Mouse (Mus musculus) MEL (cell line): ENCODE data around the gene Sdccag8. TPM values are rescaled to one million over a fixed set of nuclear protein-coding genes. Genes with fewer than 3 reads are reported as not detected.

Experiments used
- DNase-seq: peaks from one replicate; pipeline ENCODE4 v3.0.0; 2011; ENCODE audit warnings: low read depth, low spot score
- H3K27ac ChIP-seq: 2 replicates; pipeline ENCODE4 v1.5.1; 2012; ENCODE audit warnings: low read depth, mild to moderate bottlenecking, control low read depth, low read length, moderate library complexity; ENCODE audit not compliant: control insufficient read depth
- H3K27me3 ChIP-seq, 2 experiments: fragments of 150-350 bp in 1 of 2; sonication (generic) in 1 of 2; 2 replicates each; pipeline ENCODE4 v1.6.1; 2012; ENCODE audit warnings: low read length in 2 of 2, mild to moderate bottlenecking in 2 of 2, improper control_type of control experiment in 1 of 2, moderate library complexity in 1 of 2; ENCODE audit not compliant: insufficient read depth in 2 of 2, control insufficient read depth in 1 of 2
- H3K36me3 ChIP-seq, 2 experiments: 2 replicates each; pipeline ENCODE4 v1.6.1; 2012 to 2014; ENCODE audit warnings: low read length in 2 of 2, improper control_type of control experiment in 1 of 2, inconsistent platforms in 1 of 2, mild to moderate bottlenecking in 1 of 2; ENCODE audit not compliant: insufficient read depth in 2 of 2, control insufficient read depth in 1 of 2
- H3K4me1 ChIP-seq, 2 experiments: fragments of 150-350 bp in 1 of 2; sonication (generic) in 1 of 2; 2 replicates each; pipeline ENCODE4 v1.6.1; 2012; ENCODE audit warnings: low read length in 2 of 2, improper control_type of control experiment in 1 of 2, mild to moderate bottlenecking in 1 of 2; ENCODE audit not compliant: insufficient read depth in 2 of 2, control insufficient read depth in 1 of 2
- H3K4me3 ChIP-seq, 2 experiments: fragments of 150-350 bp in 1 of 2; sonication (generic) in 1 of 2; 2 replicates each; pipeline ENCODE4 v1.5.1; 2012; ENCODE audit warnings: low read depth in 2 of 2, low read length in 2 of 2, mild to moderate bottlenecking in 2 of 2, moderate library complexity in 2 of 2, control low read depth in 1 of 2, improper control_type of control experiment in 1 of 2; ENCODE audit not compliant: control insufficient read depth in 1 of 2, insufficient read depth in 1 of 2
- H3K79me2 ChIP-seq: 2 replicates; pipeline ENCODE4 v1.6.1; 2012; ENCODE audit warnings: mild to moderate bottlenecking, low read length, moderate library complexity; ENCODE audit not compliant: control insufficient read depth, poor library complexity, insufficient read depth
- H3K9ac ChIP-seq: 2 replicates; pipeline ENCODE4 v1.6.1; 2012; ENCODE audit warnings: low read depth, mild to moderate bottlenecking, control low read depth, low read length, moderate library complexity; ENCODE audit not compliant: control insufficient read depth, poor library complexity, severe bottlenecking
- H3K9me3 ChIP-seq: fragments of 150-350 bp; sonication (generic); replicated peaks from 2 replicates; pipeline ENCODE4 v1.6.1; 2012; ENCODE audit warnings: mild to moderate bottlenecking, low read length, improper control_type of control experiment, moderate library complexity; ENCODE audit not compliant: insufficient read depth
- BHLHE40 ChIP-seq: IDR thresholded peaks from 2 replicates; pipeline ENCODE4 v1.6.1; 2012; ENCODE audit warnings: low read depth, mild to moderate bottlenecking, inconsistent platforms, low read length, improper control_type of control experiment, borderline replicate concordance
- CHD2 ChIP-seq: IDR thresholded peaks from 2 replicates; pipeline ENCODE4 v1.6.1; 2011; ENCODE audit warnings: low read length, improper control_type of control experiment
- E2F4 ChIP-seq: IDR thresholded peaks from 2 replicates; pipeline ENCODE4 v1.6.1; 2011; ENCODE audit warnings: low read depth, low read length, improper control_type of control experiment, borderline replicate concordance
- ELF1 ChIP-seq: IDR thresholded peaks from 2 replicates; pipeline ENCODE4 v1.6.1; 2014; ENCODE audit warnings: low read depth, mild to moderate bottlenecking, inconsistent platforms, low read length, improper control_type of control experiment, moderate library complexity
- ETS1 ChIP-seq: IDR thresholded peaks from 2 replicates; pipeline ENCODE4 v1.6.1; 2012; ENCODE audit warnings: low read depth, mild to moderate bottlenecking, inconsistent platforms, low read length, improper control_type of control experiment, moderate library complexity
- GABPA ChIP-seq: IDR thresholded peaks from 2 replicates; pipeline ENCODE4 v1.6.1; 2012; ENCODE audit warnings: low read depth, mild to moderate bottlenecking, inconsistent platforms, low read length, improper control_type of control experiment, moderate library complexity
- MAZ ChIP-seq: IDR thresholded peaks from 2 replicates; pipeline ENCODE4 v1.6.1; 2012; ENCODE audit warnings: low read depth, mild to moderate bottlenecking, inconsistent platforms, low read length, improper control_type of control experiment
- MEF2A ChIP-seq: IDR thresholded peaks from 2 replicates; pipeline ENCODE4 v1.6.1; 2014; ENCODE audit warnings: low read depth, mild to moderate bottlenecking, inconsistent platforms, low read length, improper control_type of control experiment; ENCODE audit not compliant: poor library complexity, insufficient replicate concordance, severe bottlenecking; ENCODE audit errors: extremely low read depth
- MXI1 ChIP-seq: IDR thresholded peaks from 2 replicates; pipeline ENCODE4 v1.6.1; 2011; ENCODE audit warnings: mild to moderate bottlenecking, low read depth, low read length, improper control_type of control experiment
- RAD21 ChIP-seq: IDR thresholded peaks from 2 replicates; pipeline ENCODE4 v1.6.1; 2011; ENCODE audit warnings: mild to moderate bottlenecking, low read depth, low read length, improper control_type of control experiment
- RCOR1 ChIP-seq: IDR thresholded peaks from 2 replicates; pipeline ENCODE4 v1.6.1; 2012; ENCODE audit warnings: low read depth, mild to moderate bottlenecking, inconsistent platforms, low read length, improper control_type of control experiment
- SMC3 ChIP-seq: IDR thresholded peaks from 2 replicates; pipeline ENCODE4 v1.6.1; 2011; ENCODE audit warnings: low read depth, low read length, improper control_type of control experiment
- TBP ChIP-seq: IDR thresholded peaks from 2 replicates; pipeline ENCODE4 v1.8.0; 2011; ENCODE audit warnings: low read depth, low read length, improper control_type of control experiment
- UBTF ChIP-seq: IDR thresholded peaks from 2 replicates; pipeline ENCODE4 v1.6.1; 2012; ENCODE audit warnings: low read depth, mild to moderate bottlenecking, inconsistent platforms, low read length, improper control_type of control experiment, moderate library complexity, borderline replicate concordance; ENCODE audit not compliant: insufficient read depth
- USF2 ChIP-seq, 2 experiments: IDR thresholded peaks; 2 replicates each; pipeline ENCODE4 v1.6.1; 2011 to 2012; ENCODE audit warnings: improper control_type of control experiment in 2 of 2, low read length in 2 of 2, borderline replicate concordance in 1 of 2, inconsistent platforms in 1 of 2, low read depth in 1 of 2, mild to moderate bottlenecking in 1 of 2; ENCODE audit not compliant: insufficient read depth in 1 of 2
- ZKSCAN1 ChIP-seq: IDR thresholded peaks from 2 replicates; pipeline ENCODE4 v1.6.1; 2012; ENCODE audit warnings: low read depth, mild to moderate bottlenecking, inconsistent platforms, low read length, improper control_type of control experiment, moderate library complexity
- ZMIZ1 ChIP-seq: IDR thresholded peaks from 2 replicates; pipeline ENCODE4 v1.6.1; 2012; ENCODE audit warnings: low read depth, mild to moderate bottlenecking, inconsistent platforms, low read length, improper control_type of control experiment, moderate library complexity
- ZNF384 ChIP-seq: IDR thresholded peaks from 2 replicates; pipeline ENCODE4 v1.6.1; 2012; ENCODE audit warnings: low read depth, mild to moderate bottlenecking, inconsistent platforms, low read length, improper control_type of control experiment
- polyA plus RNA-seq, 2 experiments: library from polyadenylated mRNA; stranded (reverse) in 1 of 2; unstranded in 1 of 2; fragments of >175 nt in 1 of 2; fragments of >200 nt in 1 of 2; gene quantifications; 2 replicates each; pipeline versions ENCODE4 v1.2.1 to v1.2.4; 2012; ENCODE audit warnings: low replicate concordance in 2 of 2, low read depth in 1 of 2; ENCODE audit not compliant: insufficient read length in 2 of 2, insufficient read depth in 1 of 2, missing spikeins in 1 of 2
- total RNA-seq: library from RNA; depleted of rRNA; stranded (reverse); fragments of 300-350 nt; gene quantifications from 2 replicates; pipeline ENCODE4 v1.2.3, GENCODE M21; 2012

The Sdccag8 gene
- total and polyA plus RNA-seq, 3 experiments, result 4.6 to 7.8 TPM; not detected in 1

- DNase-seq, result no peak
- no peaks in the 10 kb centered on the region for H3K9me3 ChIP-seq
- H3K4me1 ChIP-seq, result no peaks in the 10 kb centered on the region
- no peaks in the 10 kb centered on the region for H3K27me3 ChIP-seq
- H3K9ac ChIP-seq, result no peak overlapping the region
- no peaks in the 10 kb centered on the region for H3K36me3 ChIP-seq
- TF ChIP-seq ETS1 (no peak), MXI1 (no peak), RAD21 (no peak), E2F4 (no peak), ZKSCAN1 (no peak), BHLHE40 (no peak), GABPA (no peak), RCOR1 (no peak), ZNF384 (no peak), ZMIZ1 (no peak), USF2 (IDR thresholded peaks at IDR 0.05; ENCODE audit: borderline replicate concordance in 1 of 2, insufficient read depth in 1 of 2, low read depth in 1 of 2, low read length in 2 of 2) (no peak)
- TF ChIP-seq, all 39 proteins: peak for 0
- Histone ChIP-seq H3K79me2 (no peaks in the 10 kb centered on the region), H3K27ac (no peak overlapping the region), H3K4me3 (no peak overlapping the region)
These were observed 134.4 kb downstream of the Sdccag8 start for GRCm38 (mm10) chr1:176948861-176949260.

GRCm38 (mm10) chr1:176949320-176949719 is 134.9 kb downstream of the Sdccag8 start:
- Histone ChIP-seq H3K4me1 (no peaks in the 10 kb centered on the region), H3K9me3 (no peaks in the 10 kb centered on the region), H3K27ac (no peak overlapping the region), H3K27me3 (no peaks in the 10 kb centered on the region), H3K9ac (no peak overlapping the region), H3K4me3 (no peak overlapping the region), H3K79me2 (no peaks in the 10 kb centered on the region), H3K36me3 (no peaks in the 10 kb centered on the region)
- DNase-seq, result no peak
- TF ChIP-seq MXI1 (no peak), UBTF (no peak), MAZ (no peak), SMC3 (no peak), MEF2A (no peak), TBP (no peak), RAD21 (no peak; the same call in 1 of the 2 replicates), CHD2 (no peak), ELF1 (no peak)
